Mouse (Mus musculus): ENCODE data around the gene Fam192a.
A peak's percentile ranks its signal among the peaks of the same experiment; 100 is the strongest.

The Fam192a gene

GRCm38 (mm10) chr8:94601607-94602385 lies at the start of gene Fam192a, which contains the start of gene Rspry1:
Gene Fam192a (minus strand): TSS chr8:94601997.
Gene Rspry1 (plus strand): TSS chr8:94601937.
- peak; percentile 100 for DNase-seq (ENCODE audit: low spot score in 2 of 2)

GRCm38 (mm10) chr8:94649496-94649895 lies 47.7 kb upstream of the Fam192a start:
- no peak for DNase-seq (ENCODE audit: low spot score in 2 of 2)

DNA sequence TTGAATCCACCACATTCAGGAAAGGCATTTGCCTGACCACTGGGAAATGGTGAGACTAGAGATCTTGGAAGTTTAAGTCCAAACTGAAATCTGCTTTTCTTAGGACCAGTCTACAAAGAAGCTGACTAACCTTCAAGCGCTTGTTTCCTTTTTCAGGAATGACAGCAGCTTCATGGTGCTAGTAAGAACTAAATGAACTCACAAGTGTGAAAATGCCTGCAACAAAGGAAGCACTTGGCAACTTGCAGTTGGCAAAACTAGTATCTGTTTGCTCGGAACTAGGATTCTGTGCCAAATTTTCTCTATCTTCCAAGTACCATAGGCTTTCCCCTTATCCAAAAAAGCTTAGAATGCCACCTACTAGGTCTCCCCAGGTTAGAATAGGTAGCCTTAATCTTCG lies 44.4 kb upstream of the Fam192a start:
- no peak for DNase-seq (ENCODE audit: low spot score in 2 of 2)

DNA sequence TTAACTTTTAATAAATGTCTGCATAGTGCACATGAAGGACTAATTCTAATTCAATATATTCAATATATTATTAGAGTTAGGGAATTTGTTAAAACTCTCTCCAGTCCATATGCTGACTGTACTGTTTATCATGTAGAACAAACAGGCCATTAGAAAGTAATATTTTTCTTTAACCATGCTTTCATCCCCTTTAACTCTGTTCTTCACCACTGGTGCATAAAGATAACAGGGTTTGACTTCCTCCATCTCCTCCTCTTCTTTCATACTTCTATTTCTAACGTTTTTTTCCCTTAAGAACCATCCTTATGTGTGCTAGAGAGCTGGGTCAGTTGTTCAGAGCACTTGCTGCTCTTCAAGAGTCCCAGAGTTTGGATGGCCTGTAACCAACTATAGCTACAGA lies 43.4 kb upstream of the Fam192a start:
- DNase-seq (ENCODE audit: low spot score in 2 of 2), result no peak

DNA sequence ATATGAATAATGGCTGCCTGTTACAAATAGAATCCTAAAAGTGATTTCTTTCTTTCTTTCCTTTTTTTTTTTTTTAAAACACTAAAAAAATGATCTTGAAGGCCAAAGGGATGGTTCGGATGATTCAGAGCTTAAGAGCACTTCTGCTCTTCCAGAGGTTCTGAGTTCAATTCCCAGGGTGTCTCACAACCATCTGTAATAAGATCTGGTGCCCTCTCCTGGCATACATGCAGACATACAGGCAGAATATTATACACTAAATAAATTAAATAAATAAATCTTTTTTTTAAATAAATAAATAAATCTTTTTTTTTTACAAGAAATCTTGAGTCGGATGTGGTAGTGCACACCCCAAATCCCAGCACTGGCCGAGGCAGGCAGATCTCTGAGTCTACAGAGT lies 40.1 kb upstream of the Fam192a start:
- no peak for DNase-seq (ENCODE audit: low spot score in 2 of 2)

GRCm38 (mm10) chr8:94641183-94641582 lies 39.4 kb upstream of the Fam192a start:
- DNase-seq (ENCODE audit: low spot score in 2 of 2), result no peak

DNA sequence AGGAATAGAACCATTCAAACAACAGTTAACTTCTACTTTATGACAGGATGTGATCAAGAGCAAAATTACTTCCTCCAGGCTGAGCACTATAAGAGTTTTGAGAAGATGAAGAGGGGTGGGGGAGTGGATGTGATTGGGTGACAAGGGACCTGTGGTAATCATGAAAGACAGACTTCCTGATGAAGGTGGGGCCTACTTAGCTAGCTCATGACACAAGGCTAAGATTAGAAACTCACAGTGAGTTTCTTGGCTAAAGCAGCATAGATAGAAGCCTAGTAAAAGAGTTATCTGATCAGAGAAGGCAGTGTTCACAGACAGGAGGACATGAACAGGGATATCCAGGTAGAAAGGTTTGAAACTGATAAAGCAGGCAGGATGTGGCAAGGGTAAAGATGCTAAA lies 32.4 kb upstream of the Fam192a start:
- no peak for DNase-seq (ENCODE audit: low spot score in 2 of 2)

- no peak for DNase-seq (ENCODE audit: low spot score in 2 of 2)
Measured at GRCm38 (mm10) chr8:94633564-94634194, 31.9 kb upstream of the Fam192a start.

GRCm38 (mm10) chr8:94624885-94625284 lies 23.1 kb upstream of the Fam192a start:
- no peak for DNase-seq (ENCODE audit: low spot score in 2 of 2)

DNA sequence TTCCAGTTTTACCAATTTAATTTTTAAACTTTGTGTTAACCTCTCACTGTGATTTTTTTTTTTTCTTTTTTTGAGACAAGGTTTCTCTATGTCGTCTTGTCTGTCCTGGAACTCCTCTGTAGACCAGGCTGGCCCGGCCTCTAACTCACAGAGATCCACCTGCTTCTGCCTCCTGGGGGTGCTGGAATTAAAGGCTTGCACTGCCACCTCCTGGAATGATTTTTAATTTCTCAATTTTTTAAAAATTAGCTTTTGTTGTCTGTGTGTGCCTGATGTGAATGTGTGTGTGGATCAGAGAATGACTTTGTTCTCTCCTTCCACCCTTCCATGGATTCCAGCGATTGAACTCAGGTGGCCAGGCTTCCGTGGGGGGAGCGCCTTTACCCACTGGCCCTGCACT lies 5.3 kb upstream of the Fam192a start:
- no peak for DNase-seq (ENCODE audit: low spot score in 2 of 2)

- DNase-seq (ENCODE audit: low spot score in 2 of 2), result peak in 1 of 2 experiments; percentile 1
Measured at GRCm38 (mm10) chr8:94604030-94604429, 2.2 kb upstream of the Fam192a start.

GRCm38 (mm10) chr8:94602471-94603131 lies 804 bp upstream of the Fam192a start:
- peak; percentile 36 to 38 for DNase-seq (ENCODE audit: low spot score in 2 of 2)

DNA sequence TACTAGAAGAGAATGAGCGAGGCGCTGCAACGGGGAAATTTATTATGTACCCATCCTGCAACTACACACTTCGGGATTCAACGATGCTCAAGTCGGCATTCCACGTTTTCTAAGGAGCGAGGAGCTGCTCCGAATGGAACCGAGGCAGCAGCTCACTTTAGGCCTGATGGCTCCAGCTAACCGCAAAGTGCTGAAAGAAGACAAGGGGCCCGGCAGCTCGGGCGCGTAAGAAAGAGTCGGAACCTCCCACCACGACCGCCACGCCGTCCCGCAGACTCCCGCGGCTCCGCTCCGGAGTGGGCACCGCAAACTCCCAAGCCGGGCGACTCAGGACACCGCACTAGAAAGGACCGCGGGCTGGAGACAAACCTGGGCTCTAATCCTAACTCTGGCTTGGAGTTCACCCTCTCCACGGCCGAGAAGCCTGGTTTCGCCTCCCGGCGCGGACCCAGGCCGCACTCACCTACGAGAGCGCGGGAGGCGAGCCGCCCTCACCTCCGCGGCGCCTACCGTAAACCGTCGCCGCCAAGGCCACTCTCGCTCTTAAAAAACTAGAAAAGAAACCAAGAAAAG lies 677 bp downstream of the Fam192a start:
- peak in 1 of 2 experiments; percentile 39 for DNase-seq (ENCODE audit: low spot score in 2 of 2)

- peak in 1 of 2 experiments; percentile 25 for DNase-seq (ENCODE audit: low spot score in 2 of 2)
Measured at GRCm38 (mm10) chr8:94600478-94600877, 1.3 kb downstream of the Fam192a start.

- DNase-seq (ENCODE audit: low spot score in 2 of 2), result peak in 1 of 2 experiments; percentile 1
Measured at GRCm38 (mm10) chr8:94594211-94594610, 7.6 kb downstream of the Fam192a start.

DNA sequence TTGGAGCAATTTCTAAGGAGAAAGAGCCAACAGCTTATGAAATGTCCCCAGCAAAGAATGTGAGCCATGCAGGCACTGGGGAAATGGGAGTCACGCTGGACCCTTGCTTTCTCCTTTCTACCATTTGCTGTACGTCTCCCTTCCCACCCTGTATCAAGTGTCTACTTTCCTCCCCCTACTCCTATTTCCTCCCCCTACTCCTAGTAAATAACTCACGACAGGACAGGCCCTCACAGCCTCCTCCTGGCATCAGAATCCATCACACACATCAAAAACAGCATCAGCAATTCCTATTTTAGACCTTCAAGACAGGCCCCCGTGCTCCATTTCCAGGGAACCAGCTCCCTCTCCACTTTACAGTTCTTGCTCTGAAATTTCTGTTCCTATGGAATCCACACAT lies 10.1 kb downstream of the Fam192a start:
- DNase-seq (ENCODE audit: low spot score in 2 of 2), result no peak

GRCm38 (mm10) chr8:94584238-94584817 lies 17.5 kb downstream of the Fam192a start:
- DNase-seq (ENCODE audit: low spot score in 2 of 2), result peak; percentile 71 to 83

DNA sequence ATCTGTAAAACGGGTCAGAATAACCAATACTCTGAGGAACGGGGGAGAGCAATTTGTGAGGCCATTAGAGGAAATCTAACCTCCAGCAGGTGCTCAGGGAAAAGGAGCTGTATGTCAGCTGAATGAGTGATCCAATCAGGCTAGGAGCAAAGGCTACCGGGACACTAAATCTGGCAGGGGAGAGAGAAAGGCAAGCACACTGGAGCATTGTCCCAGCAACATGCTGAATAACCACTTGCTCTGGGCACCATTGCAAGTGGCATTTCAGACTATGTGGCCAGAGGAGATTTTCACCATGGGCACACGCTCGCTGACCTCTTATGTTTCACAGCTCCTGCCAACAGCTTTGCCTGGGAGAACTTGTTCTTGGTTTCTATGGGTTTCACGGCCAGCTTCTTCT lies 19.2 kb downstream of the Fam192a start:
- DNase-seq (ENCODE audit: low spot score in 2 of 2), result peak in 1 of 2 experiments; percentile 21

GRCm38 (mm10) chr8:94581820-94582483 lies 19.8 kb downstream of the Fam192a start:
- DNase-seq (ENCODE audit: low spot score in 2 of 2), result peak; percentile 18 to 34

DNA sequence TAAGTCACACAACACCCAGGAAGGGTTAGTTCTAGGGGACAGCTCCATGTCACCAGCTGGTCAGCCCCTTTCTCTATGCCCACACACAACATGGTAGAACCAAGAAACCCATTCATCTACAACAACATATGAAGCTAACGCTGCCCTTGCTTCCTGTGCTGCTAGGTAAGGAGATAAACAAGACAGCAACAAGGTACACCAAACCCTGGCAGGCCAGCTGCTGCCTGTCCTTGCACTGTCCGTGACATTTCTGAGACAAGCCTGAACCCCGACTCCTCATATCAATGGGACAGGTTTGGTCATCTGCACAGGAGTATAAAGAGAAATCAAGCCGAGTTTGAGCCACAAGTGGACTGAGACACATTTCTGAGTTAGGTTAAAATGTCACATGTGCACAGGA lies 26.6 kb downstream of the Fam192a start:
- peak in 1 of 2 experiments; percentile 20 for DNase-seq (ENCODE audit: low spot score in 2 of 2)

All from right cerebral cortex, postnatal 10 days (tissue).